Mouse (Mus musculus) ES-E14 (cell line): ENCODE results near the gene Padi2.

Source experiments
- CHD2 ChIP-seq: IDR thresholded peaks from 2 replicates; pipeline ENCODE4 v1.6.1; 2014; ENCODE audit warnings: mild to moderate bottlenecking, low read depth, low read length, inconsistent platforms
- HCFC1 ChIP-seq: IDR thresholded peaks from 2 replicates; pipeline ENCODE4 v1.6.1; 2012; ENCODE audit warnings: low read length, inconsistent platforms, borderline replicate concordance; ENCODE audit not compliant: insufficient read depth
- MAFK ChIP-seq: IDR thresholded peaks from 2 replicates; pipeline ENCODE4 v1.6.1; 2014; ENCODE audit warnings: mild to moderate bottlenecking, low read depth, low read length, inconsistent platforms; ENCODE audit not compliant: insufficient read depth
- ZC3H11A ChIP-seq: IDR thresholded peaks from 2 replicates; pipeline ENCODE4 v1.6.1; 2012; ENCODE audit warnings: low read depth, mild to moderate bottlenecking, inconsistent platforms, low read length, borderline replicate concordance
- ZNF384 ChIP-seq: IDR thresholded peaks from 2 replicates; pipeline ENCODE4 v1.6.1; 2012; ENCODE audit warnings: low read depth, low read length, inconsistent platforms

- no peak for TF ChIP-seq HCFC1
- no peak for TF ChIP-seq ZC3H11A
- no peak for TF ChIP-seq ZNF384
- TF ChIP-seq MAFK, result no peak
- TF ChIP-seq CHD2, result no peak
Measured at GRCm38 (mm10) chr4:140917451-140917850, 11.3 kb downstream of the Padi2 start.
